Mouse (Mus musculus): ENCODE results near the gene Als2cl.

GRCm38 (mm10) chr9:110873681-110874659 is 5.7 kb upstream of the Als2cl start:
- no peak for TF ChIP-seq POLR2A (IDR thresholded peaks at IDR 0.05; ENCODE audit: control insufficient read depth, extremely low read depth, insufficient read depth, low read length, poor library complexity)
- 0 out of 2 replicates have a peak, but pooled peaks have one; percentile 26 for TF ChIP-seq CTCF (IDR thresholded peaks at IDR 0.05; ENCODE audit: borderline replicate concordance, control insufficient read depth, extremely low read depth, insufficient read depth, low read length, poor library complexity)
